Mouse (Mus musculus) MEL (cell line): ENCODE data around the gene Lrig3. TPM values are rescaled to one million over a fixed set of nuclear protein-coding genes. Genes with fewer than 3 reads are reported as not detected.

Experiments
- DNase-seq: peaks from one replicate; pipeline ENCODE4 v3.0.0; 2011; ENCODE audit warnings: low read depth, low spot score
- H3K27ac ChIP-seq: 2 replicates; pipeline ENCODE4 v1.5.1; 2012; ENCODE audit warnings: low read depth, mild to moderate bottlenecking, control low read depth, low read length, moderate library complexity; ENCODE audit not compliant: control insufficient read depth
- H3K27me3 ChIP-seq, 2 experiments: fragments of 150-350 bp in 1 of 2; sonication (generic) in 1 of 2; 2 replicates each; pipeline ENCODE4 v1.6.1; 2012; ENCODE audit warnings: low read length in 2 of 2, mild to moderate bottlenecking in 2 of 2, improper control_type of control experiment in 1 of 2, moderate library complexity in 1 of 2; ENCODE audit not compliant: insufficient read depth in 2 of 2, control insufficient read depth in 1 of 2
- H3K36me3 ChIP-seq, 2 experiments: 2 replicates each; pipeline ENCODE4 v1.6.1; 2012 to 2014; ENCODE audit warnings: low read length in 2 of 2, improper control_type of control experiment in 1 of 2, inconsistent platforms in 1 of 2, mild to moderate bottlenecking in 1 of 2; ENCODE audit not compliant: insufficient read depth in 2 of 2, control insufficient read depth in 1 of 2
- H3K4me1 ChIP-seq, 2 experiments: fragments of 150-350 bp in 1 of 2; sonication (generic) in 1 of 2; 2 replicates each; pipeline ENCODE4 v1.6.1; 2012; ENCODE audit warnings: low read length in 2 of 2, improper control_type of control experiment in 1 of 2, mild to moderate bottlenecking in 1 of 2; ENCODE audit not compliant: insufficient read depth in 2 of 2, control insufficient read depth in 1 of 2
- H3K4me3 ChIP-seq, 2 experiments: fragments of 150-350 bp in 1 of 2; sonication (generic) in 1 of 2; 2 replicates each; pipeline ENCODE4 v1.5.1; 2012; ENCODE audit warnings: low read depth in 2 of 2, low read length in 2 of 2, mild to moderate bottlenecking in 2 of 2, moderate library complexity in 2 of 2, control low read depth in 1 of 2, improper control_type of control experiment in 1 of 2; ENCODE audit not compliant: control insufficient read depth in 1 of 2, insufficient read depth in 1 of 2
- H3K79me2 ChIP-seq: 2 replicates; pipeline ENCODE4 v1.6.1; 2012; ENCODE audit warnings: mild to moderate bottlenecking, low read length, moderate library complexity; ENCODE audit not compliant: control insufficient read depth, poor library complexity, insufficient read depth
- H3K9ac ChIP-seq: 2 replicates; pipeline ENCODE4 v1.6.1; 2012; ENCODE audit warnings: low read depth, mild to moderate bottlenecking, control low read depth, low read length, moderate library complexity; ENCODE audit not compliant: control insufficient read depth, poor library complexity, severe bottlenecking
- H3K9me3 ChIP-seq: fragments of 150-350 bp; sonication (generic); replicated peaks from 2 replicates; pipeline ENCODE4 v1.6.1; 2012; ENCODE audit warnings: mild to moderate bottlenecking, low read length, improper control_type of control experiment, moderate library complexity; ENCODE audit not compliant: insufficient read depth
- CHD2 ChIP-seq: IDR thresholded peaks from 2 replicates; pipeline ENCODE4 v1.6.1; 2011; ENCODE audit warnings: low read length, improper control_type of control experiment
- E2F4 ChIP-seq: IDR thresholded peaks from 2 replicates; pipeline ENCODE4 v1.6.1; 2011; ENCODE audit warnings: low read depth, low read length, improper control_type of control experiment, borderline replicate concordance
- EP300 ChIP-seq, 2 experiments: IDR thresholded peaks; 2 replicates each; pipeline ENCODE4 v1.6.1; 2011; ENCODE audit warnings: improper control_type of control experiment in 2 of 2, low read length in 2 of 2, low read depth in 1 of 2, mild to moderate bottlenecking in 1 of 2
- ETS1 ChIP-seq: IDR thresholded peaks from 2 replicates; pipeline ENCODE4 v1.6.1; 2012; ENCODE audit warnings: low read depth, mild to moderate bottlenecking, inconsistent platforms, low read length, improper control_type of control experiment, moderate library complexity
- GABPA ChIP-seq: IDR thresholded peaks from 2 replicates; pipeline ENCODE4 v1.6.1; 2012; ENCODE audit warnings: low read depth, mild to moderate bottlenecking, inconsistent platforms, low read length, improper control_type of control experiment, moderate library complexity
- HCFC1 ChIP-seq: IDR thresholded peaks from 2 replicates; pipeline ENCODE4 v1.6.1; 2012; ENCODE audit warnings: low read depth, mild to moderate bottlenecking, inconsistent platforms, low read length, improper control_type of control experiment, moderate library complexity
- KAT2A ChIP-seq: conservative IDR thresholded peaks from 2 replicates; pipeline ENCODE4 v1.6.1; 2012; ENCODE audit warnings: low read depth, low read length, improper control_type of control experiment, inconsistent platforms
- MAZ ChIP-seq: IDR thresholded peaks from 2 replicates; pipeline ENCODE4 v1.6.1; 2012; ENCODE audit warnings: low read depth, mild to moderate bottlenecking, inconsistent platforms, low read length, improper control_type of control experiment
- MYB ChIP-seq: IDR thresholded peaks from 2 replicates; pipeline ENCODE4 v1.6.1; 2011; ENCODE audit warnings: mild to moderate bottlenecking, low read depth, low read length, improper control_type of control experiment
- MYC ChIP-seq: IDR thresholded peaks from 2 replicates; pipeline ENCODE4 v1.6.1; 2011; ENCODE audit warnings: low read depth, mild to moderate bottlenecking, low read length, improper control_type of control experiment, moderate library complexity
- NELFE ChIP-seq: IDR thresholded peaks from 2 replicates; pipeline ENCODE4 v1.6.1; 2011; ENCODE audit warnings: low read depth, low read length, improper control_type of control experiment
- NRF1 ChIP-seq: IDR thresholded peaks from 2 replicates; pipeline ENCODE4 v1.6.1; 2014; ENCODE audit warnings: low read depth, mild to moderate bottlenecking, inconsistent platforms, low read length, improper control_type of control experiment, moderate library complexity; ENCODE audit not compliant: poor library complexity, insufficient read depth, severe bottlenecking
- POLR2A ChIP-seq, 2 experiments: IDR thresholded peaks; 2 replicates each; pipeline ENCODE4 v1.6.1; 2011 to 2012; ENCODE audit warnings: low read length in 2 of 2, mild to moderate bottlenecking in 2 of 2, control low read depth in 1 of 2, improper control_type of control experiment in 1 of 2, low read depth in 1 of 2, moderate library complexity in 1 of 2; ENCODE audit not compliant: control insufficient read depth in 1 of 2, insufficient read depth in 1 of 2, poor library complexity in 1 of 2
- SMC3 ChIP-seq: IDR thresholded peaks from 2 replicates; pipeline ENCODE4 v1.6.1; 2011; ENCODE audit warnings: low read depth, low read length, improper control_type of control experiment
- TBP ChIP-seq: IDR thresholded peaks from 2 replicates; pipeline ENCODE4 v1.8.0; 2011; ENCODE audit warnings: low read depth, low read length, improper control_type of control experiment
- UBTF ChIP-seq: IDR thresholded peaks from 2 replicates; pipeline ENCODE4 v1.6.1; 2012; ENCODE audit warnings: low read depth, mild to moderate bottlenecking, inconsistent platforms, low read length, improper control_type of control experiment, moderate library complexity, borderline replicate concordance; ENCODE audit not compliant: insufficient read depth
- USF1 ChIP-seq: IDR thresholded peaks from 2 replicates; pipeline ENCODE4 v1.6.1; 2014; ENCODE audit warnings: low read depth, mild to moderate bottlenecking, inconsistent platforms, low read length, improper control_type of control experiment, moderate library complexity
- USF2 ChIP-seq, 2 experiments: IDR thresholded peaks; 2 replicates each; pipeline ENCODE4 v1.6.1; 2011 to 2012; ENCODE audit warnings: improper control_type of control experiment in 2 of 2, low read length in 2 of 2, borderline replicate concordance in 1 of 2, inconsistent platforms in 1 of 2, low read depth in 1 of 2, mild to moderate bottlenecking in 1 of 2; ENCODE audit not compliant: insufficient read depth in 1 of 2
- ZC3H11A ChIP-seq: IDR thresholded peaks from 2 replicates; pipeline ENCODE4 v1.6.1; 2012; ENCODE audit warnings: low read depth, mild to moderate bottlenecking, inconsistent platforms, low read length, improper control_type of control experiment
- ZNF384 ChIP-seq: IDR thresholded peaks from 2 replicates; pipeline ENCODE4 v1.6.1; 2012; ENCODE audit warnings: low read depth, mild to moderate bottlenecking, inconsistent platforms, low read length, improper control_type of control experiment
- polyA plus RNA-seq, 2 experiments: library from polyadenylated mRNA; stranded (reverse) in 1 of 2; unstranded in 1 of 2; fragments of >175 nt in 1 of 2; fragments of >200 nt in 1 of 2; gene quantifications; 2 replicates each; pipeline versions ENCODE4 v1.2.1 to v1.2.4; 2012; ENCODE audit warnings: low replicate concordance in 2 of 2, low read depth in 1 of 2; ENCODE audit not compliant: insufficient read length in 2 of 2, insufficient read depth in 1 of 2, missing spikeins in 1 of 2
- total RNA-seq: library from RNA; depleted of rRNA; stranded (reverse); fragments of 300-350 nt; gene quantifications from 2 replicates; pipeline ENCODE4 v1.2.3, GENCODE M21; 2012

Lrig3 gene
- total and polyA plus RNA-seq, 3 experiments, result not detected

DNA sequence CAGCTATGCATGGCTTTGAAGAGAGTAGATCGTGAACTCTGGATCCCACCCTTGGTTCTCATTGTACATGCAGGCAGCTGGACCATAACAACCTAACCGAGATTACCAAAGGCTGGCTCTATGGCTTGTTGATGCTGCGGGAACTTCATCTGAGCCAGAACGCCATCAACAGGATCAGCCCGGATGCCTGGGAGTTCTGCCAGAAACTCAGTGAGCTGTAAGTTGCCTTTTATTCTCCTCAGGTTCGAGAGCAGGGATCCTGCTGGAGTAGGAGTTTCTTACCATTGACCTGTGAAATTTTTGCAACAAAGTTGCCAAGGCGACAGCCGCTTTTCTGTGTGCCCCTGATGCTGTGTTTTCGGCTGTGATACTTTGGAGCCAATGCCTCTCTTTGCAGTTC lies 31.0 kb downstream of the Lrig3 start:
- no peaks in the 10 kb centered on the region for H3K36me3 ChIP-seq
- H3K4me1 ChIP-seq, result no peaks in the 10 kb centered on the region
- no peaks in the 10 kb centered on the region for H3K79me2 ChIP-seq
- H3K9ac ChIP-seq, result no peak overlapping the region
- H3K4me3 ChIP-seq, result no peak overlapping the region
- TF ChIP-seq MAZ (no peak), MYB (no peak), SMC3 (no peak), NELFE (no peak), ZC3H11A (no peak), HCFC1 (no peak), KAT2A (no peak), ETS1 (no peak), EP300 (IDR thresholded peaks at IDR 0.05; ENCODE audit: low read depth in 1 of 2, low read length in 2 of 2) (no peak), CHD2 (no peak), USF2 (IDR thresholded peaks at IDR 0.05; ENCODE audit: borderline replicate concordance in 1 of 2, insufficient read depth in 1 of 2, low read depth in 1 of 2, low read length in 2 of 2) (no peak), ZNF384 (no peak), GABPA (no peak)
- DNase-seq, result no peak
- H3K27ac ChIP-seq, result no peak overlapping the region
- no peaks in the 10 kb centered on the region for H3K27me3 ChIP-seq
- H3K9me3 ChIP-seq, result no peaks in the 10 kb centered on the region

DNA sequence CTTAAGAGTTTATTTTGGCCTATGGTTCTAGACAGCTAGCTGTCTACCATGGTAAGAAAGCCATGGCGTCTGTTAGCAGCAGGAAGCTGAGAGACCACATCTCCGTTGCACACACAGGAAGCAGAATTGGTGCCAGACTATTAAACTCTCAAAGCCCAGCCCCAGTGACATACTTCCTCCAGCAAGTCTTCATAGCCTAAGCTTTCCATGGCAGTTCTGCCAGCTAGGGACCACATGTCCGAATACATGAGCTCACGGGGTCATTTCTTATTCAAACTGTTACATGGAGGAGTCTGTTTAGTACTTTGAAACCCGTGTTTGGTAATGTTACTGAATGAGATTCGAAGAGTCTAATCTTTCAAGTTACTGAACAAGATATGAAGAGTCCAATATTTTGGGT lies 33.6 kb downstream of the Lrig3 start:
- no peaks in the 10 kb centered on the region for H3K27me3 ChIP-seq
- no peaks in the 10 kb centered on the region for H3K9me3 ChIP-seq
- H3K79me2 ChIP-seq, result no peaks in the 10 kb centered on the region
- H3K4me3 ChIP-seq, result no peak overlapping the region
- no peak overlapping the region for H3K27ac ChIP-seq
- no peaks in the 10 kb centered on the region for H3K4me1 ChIP-seq
- TF ChIP-seq E2F4 (no peak), TBP (no peak), GABPA (no peak), SMC3 (no peak), NRF1 (no peak), USF1 (no peak), MYC (no peak), UBTF (no peak), EP300 (IDR thresholded peaks at IDR 0.05; ENCODE audit: low read depth in 1 of 2, low read length in 2 of 2) (no peak), POLR2A (IDR thresholded peaks at IDR 0.05; ENCODE audit: control insufficient read depth in 1 of 2, insufficient read depth in 1 of 2, low read depth in 1 of 2, low read length in 2 of 2, poor library complexity in 1 of 2) (no peak), HCFC1 (no peak)
- H3K9ac ChIP-seq, result no peak overlapping the region
- H3K36me3 ChIP-seq, result no peaks in the 10 kb centered on the region
- DNase-seq, result no peak
